Mouse (Mus musculus): Measurements from ENCODE around the gene Gm11111.
"Not testable (repeated sequence)": the region's sequence is repeated elsewhere in the genome, so short reads cannot be mapped to it uniquely, and the experiment has no call there.

The Gm11111 gene

DNA sequence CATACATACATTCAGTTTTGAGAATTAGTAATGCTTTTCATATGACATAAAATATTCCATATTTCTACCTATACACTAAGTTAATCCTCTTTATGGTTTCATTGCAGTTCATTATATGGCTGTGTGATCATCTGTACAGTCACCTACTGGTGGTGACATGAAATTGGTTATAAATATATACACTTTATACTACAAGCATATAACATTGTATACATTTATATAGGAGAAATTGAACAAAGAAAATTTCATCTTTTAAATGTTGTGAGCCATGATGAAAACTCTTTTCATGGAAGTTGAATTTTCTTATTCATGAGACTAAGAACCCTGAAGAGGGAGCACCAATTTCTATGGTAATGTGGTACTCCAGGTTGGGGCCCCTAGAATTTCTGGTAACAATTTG is at the start of gene Gm11111:
Gene Gm11111 (plus strand): TSS at position 301 of the 400 bp plus-strand sequence.
- no peak for DNase-seq (ENCODE audit: low read depth)

DNA sequence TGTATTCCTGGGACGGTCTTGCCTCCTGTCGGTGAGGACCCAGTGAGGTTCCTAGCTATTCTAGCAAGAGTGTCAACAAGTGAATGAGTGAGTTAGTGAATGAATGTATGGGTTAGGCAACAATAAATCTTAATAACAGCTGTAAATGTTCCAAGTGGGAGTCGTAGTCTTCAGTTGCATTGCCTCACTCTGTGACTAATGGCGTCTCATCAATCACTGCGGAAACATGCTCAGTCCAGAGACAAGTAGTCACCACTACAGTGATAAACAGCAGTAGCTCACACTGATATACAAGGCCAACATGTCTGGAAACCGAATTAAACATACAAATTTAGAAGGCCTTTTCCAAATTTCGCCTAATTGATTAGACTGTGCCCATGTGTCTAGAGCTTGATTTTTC is 36.3 kb upstream of the Gm11111 start:
- DNase-seq (ENCODE audit: low read depth) = no peak

DNA sequence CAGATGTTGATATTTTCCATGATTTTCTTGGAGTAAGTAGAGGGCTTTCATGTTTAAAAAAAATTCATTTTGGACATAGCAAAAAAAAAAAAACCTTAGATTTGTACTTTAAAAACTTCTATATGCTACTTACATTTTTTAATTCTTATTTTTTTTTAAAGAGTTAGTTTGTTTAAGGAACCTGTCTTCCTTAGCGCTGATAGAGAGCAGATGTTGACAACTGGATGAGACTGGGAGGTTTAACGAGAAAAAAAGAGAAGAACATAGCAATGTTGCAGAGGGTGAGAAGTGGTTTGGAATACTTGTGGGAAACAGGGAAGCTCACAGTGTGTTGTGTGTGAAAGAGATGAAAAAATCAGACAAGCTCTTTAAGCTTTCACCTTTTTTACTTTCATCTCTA is 32.4 kb upstream of the Gm11111 start:
- DNase-seq (ENCODE audit: low read depth) = no peak

DNA sequence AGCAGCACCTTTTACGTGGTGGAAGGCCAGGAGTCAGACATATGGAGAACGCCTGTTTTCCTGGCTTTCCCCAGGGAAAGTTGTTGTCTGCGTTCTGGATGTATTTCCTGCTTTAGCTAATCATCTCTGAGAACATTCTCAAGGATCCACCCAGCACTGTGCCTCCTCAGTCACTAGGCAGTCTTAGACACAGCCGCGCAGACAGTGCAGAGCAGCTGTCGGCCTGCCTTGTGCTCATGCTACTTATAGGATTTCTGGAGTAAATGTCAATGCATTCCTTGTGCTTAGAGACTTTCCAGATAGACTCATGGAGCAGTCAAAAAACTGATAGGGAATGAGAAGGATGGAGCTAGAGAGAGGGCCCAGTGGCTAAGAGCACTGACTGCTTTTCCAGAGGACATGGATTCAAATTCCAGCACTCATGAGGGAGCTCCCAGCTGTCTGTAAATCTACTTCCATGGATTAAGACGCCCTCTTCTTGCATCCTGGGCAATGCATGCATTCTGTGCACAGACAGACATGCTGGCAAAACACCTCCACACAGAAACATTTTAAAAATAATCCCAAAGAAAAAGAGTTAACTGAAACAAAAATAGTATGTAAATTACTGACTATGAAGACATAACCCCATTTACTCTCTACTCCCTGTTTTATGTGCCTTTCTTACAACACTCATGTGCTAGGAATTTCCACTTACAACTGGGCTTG is 30.1 kb upstream of the Gm11111 start:
- DNase-seq (ENCODE audit: low read depth) = no peak

DNA sequence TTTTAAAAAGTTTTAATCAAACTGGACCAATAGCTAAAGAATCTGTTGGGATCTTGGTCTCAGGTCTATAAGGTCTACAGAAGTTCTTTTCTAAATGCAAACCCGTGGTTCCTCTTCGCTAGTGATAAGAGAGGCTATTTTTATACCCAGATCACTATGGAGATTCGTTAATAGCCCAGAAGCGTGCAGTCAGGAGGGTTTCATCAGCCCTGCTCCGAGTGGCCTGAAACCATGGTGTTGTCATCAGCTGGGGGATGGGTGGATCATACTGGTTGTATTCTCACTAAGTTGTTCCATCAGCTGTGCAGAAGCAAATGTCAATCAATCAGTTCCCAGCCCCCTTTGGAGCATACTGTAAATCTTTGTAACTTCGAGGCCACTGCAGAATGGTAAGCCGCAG is 29.4 kb upstream of the Gm11111 start:
- DNase-seq (ENCODE audit: low read depth) = no peak

DNA sequence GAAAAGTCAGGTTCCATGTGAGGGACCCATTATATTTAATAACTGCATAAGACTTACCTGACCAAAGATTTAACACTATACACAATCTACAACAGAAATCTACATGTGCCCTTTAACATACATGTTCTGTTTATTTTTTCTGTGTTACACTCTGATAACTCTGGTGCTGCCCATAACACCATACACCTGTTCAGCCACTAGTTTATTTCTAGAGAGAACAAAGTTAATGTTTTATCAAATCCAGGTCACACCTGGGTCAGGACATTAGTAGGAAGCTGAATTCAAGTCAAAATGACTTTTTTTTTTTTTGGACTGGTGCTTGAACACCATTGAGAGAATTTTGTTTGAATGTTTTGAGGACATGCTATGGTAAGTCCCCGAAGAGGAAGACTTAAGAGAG is 28.7 kb upstream of the Gm11111 start:
- DNase-seq (ENCODE audit: low read depth) = no peak

DNA sequence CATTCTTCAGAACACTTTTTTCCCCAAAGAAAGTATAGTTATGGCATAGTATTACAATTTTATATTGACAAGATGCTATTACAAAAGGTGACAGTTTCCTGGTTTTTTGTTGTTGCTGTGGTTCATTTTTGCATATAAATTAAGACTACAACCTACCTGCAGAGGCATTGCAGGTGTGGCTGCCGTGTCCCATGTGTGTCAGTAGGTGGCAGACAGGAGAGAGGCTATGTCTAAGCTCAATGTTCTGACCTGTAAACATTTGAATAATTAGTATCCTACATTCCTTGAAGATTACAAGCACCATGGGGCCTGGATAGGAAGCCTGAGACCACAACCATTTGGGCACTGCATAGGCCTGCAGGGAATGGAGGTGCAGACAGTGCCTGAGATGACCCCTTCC is 11.2 kb upstream of the Gm11111 start:
- no peak for DNase-seq (ENCODE audit: low read depth)

DNA sequence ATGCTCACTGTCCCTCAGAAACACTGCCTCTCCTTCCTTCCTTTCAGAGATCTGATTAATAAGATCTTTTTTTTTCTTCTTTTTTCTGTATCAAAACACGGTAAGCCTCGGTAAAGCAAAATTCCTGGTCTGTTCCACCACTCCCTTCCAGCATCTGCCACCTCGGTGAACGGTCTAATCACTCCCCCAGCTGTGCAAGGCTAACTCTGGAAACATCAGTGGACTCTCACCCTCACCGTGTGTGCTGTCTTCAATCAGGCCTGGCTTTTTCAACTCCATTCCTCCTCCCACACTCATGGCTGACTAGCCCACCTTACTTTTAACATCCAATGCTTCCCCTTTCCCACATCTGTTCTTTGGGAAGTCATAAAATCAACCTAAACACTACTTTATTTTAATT is 2.2 kb upstream of the Gm11111 start:
- DNase-seq (ENCODE audit: low read depth) = no peak

DNA sequence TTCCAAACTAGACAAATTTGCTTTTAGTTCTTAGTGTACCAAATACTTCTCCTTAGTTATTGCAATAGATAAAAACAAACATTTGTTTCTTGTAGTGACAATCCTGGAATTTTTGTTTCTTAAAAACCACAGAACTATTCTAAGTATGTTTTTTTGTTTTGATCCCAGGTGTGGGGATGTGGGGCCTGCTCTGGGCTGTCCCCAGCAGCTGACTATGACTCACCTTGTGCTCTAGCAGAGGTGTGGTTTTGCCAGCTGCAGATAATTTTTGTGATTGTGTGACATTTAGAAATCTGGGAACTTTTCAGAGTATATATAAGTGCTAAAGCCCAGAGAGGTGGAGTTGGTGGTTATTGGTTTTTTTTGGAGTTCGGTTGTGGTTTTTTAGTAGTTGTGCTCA is 1.6 kb upstream of the Gm11111 start:
- DNase-seq (ENCODE audit: low read depth) = peak; percentile 19

DNA sequence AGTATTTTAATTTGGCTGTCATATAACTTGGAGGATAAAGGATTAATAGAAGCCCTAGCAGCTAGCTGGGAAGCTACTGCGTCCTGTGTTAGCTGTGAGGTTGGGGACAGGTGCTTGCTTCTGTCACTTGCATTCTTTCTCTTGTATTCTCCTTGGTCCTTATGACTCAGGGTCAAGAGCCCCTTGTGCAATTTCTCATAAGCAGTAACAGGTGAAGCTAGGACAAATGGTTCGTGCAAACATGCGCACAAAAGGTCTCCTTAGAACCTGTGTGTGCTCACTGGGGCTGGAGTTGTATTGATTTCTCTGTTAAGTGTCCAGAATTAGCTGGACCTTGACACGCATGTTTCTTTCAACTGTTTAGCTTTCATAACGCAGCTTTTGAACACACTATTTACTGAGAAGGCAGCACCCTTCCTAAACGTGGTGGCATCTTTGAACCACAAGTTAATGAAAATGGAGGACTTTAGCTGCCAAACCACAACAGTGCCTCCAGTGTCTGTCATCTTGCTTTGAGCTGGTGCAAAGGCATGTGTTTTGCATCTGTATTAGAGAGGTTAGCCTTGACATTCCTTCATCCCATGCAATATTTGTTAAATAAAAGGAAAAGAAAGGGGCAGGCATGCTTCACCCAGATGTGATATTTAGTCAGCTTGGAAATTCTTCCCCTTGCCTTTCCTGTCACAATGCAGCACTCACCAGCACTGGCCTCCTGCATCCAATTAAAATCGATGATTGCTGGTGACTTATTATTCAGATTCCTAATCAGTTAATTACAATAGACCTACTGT is 511 bp downstream of the Gm11111 start:
- DNase-seq (ENCODE audit: low read depth) = no peak

DNA sequence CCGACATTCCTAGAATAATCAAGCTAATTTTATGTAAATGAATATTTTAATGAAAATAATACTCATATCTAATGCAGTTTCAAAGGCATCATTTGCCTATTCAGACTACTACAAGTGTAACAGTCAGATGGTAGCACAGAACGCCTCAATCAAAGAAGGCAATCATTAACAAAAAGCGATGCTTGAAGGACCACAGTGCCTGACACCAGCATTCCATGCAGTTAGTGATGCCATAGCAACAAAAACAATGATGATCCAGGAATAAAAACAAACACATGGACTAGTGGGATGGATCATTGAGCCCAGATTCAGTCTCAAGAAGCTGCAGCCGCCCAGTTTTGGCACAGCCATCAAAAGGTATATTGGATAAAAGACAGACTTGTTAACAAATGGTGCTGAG is 8.8 kb downstream of the Gm11111 start:
- DNase-seq (ENCODE audit: low read depth) = no peak

DNA sequence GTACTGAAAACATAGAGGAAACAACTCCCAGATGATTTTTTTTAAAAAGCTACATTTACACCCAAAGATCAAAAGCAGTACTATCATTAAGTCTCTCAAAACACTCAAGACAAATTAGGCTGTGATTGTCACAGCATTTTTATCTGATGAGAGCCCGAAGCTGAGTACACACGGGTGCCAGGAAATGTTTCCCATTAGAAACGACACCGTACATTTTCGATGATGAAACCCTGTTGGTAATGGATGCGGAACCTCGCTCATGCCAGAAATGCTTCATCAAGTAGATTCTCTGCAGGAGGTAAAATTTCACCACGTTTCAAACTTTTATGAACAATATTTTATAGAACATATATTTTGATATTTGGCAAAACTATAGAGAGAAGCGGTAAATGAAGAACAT is 10.3 kb downstream of the Gm11111 start:
- DNase-seq (ENCODE audit: low read depth) = no peak

DNA sequence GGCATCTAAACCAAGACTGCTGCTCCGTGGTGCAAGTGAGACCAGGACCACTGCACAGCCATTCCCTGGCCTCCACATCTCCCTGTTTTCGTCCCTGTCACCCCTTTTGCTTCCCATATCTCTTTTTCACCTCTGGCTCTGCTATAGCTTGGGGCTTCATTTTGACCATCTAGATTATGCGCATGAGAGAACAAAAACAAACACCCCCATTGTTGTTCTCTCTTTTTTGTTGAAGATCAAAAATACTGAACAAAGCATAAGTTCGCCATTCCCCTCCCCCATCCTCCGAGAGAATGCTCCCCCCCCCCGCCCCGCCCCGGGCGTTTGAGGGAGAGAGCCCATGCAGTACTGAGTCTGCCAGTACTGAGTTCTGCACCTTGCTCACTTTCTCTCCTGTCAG is 11.3 kb downstream of the Gm11111 start:
- DNase-seq (ENCODE audit: low read depth) = no peak

DNA sequence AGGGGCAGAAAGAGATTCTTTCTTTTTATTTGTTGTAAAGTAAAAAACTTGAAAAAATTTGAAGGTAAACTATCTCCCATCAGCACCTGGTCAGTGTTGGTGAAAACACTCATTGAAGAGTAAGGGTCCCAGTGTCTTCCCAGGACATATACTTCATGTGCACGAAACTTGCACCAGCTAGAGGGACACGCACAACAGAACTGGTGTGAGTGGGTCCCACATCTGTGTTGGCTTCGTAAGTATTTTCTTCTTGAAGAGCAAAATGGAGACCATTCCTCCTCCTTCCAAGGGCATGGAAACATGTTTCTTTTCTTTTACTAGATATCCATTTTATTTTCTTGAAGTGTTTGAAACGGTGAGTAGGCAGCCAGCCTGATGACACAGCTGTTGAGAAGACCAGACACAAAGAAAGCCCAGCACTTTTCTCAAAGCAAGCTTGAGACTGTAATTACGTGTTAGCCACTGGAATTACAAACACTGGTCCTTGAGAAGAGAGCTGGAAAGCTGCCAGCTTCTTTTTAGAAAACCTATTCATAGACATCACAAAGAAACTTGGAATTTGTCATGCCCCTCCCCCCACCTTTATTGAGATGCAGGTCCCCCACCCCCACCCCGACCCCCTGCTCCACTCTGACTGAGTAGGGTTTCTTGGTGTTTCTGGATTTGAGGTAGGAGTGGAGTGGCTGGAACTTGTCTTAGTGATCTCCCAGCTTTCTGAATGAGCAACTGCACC is 14.1 kb downstream of the Gm11111 start:
- DNase-seq (ENCODE audit: low read depth) = no peak

DNA sequence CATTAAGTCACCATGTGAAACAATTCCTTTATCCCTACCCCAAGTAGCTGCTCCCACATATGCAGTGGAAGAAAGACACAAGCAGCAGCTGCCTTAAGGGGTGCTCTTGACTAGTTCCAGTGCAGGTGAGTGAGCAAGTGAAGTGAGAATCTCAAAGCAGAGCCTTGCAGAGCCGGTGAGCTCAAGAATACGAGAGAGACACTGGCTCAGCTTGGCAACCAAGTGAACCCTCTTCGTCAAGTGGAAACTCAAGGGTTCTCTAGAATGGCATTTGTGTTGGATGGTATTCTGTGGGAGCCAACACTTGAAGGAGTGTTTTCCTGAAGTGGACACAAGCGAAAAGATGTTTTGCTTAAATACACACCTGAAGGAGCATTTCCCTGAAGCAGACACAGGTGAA is 16.0 kb downstream of the Gm11111 start:
- no peak for DNase-seq (ENCODE audit: low read depth)

DNA sequence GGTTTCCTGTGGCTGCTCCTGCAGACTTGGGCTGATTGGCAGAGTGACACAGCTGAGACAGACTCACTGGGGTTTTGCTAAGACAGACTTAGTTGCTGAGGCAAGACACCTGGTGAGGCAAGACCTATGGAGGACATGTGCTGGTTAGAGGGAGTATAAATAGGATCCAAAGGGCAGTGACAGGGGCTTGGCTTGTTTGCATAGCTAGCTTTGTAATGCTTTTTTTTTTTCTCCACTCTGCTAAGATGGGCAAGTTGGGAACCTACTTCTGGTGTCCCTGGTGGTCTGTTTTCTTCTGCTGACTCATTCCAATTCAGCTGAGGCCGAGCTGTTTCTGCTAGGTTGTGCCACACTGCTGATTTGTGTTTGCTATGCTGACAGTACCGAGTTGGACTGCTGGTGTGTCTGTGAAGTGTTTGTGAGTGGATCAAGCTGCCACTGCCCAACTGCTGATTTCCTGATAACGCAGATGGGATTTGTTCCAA is 16.6 kb downstream of the Gm11111 start:
- no peak for DNase-seq (ENCODE audit: low read depth)

DNA sequence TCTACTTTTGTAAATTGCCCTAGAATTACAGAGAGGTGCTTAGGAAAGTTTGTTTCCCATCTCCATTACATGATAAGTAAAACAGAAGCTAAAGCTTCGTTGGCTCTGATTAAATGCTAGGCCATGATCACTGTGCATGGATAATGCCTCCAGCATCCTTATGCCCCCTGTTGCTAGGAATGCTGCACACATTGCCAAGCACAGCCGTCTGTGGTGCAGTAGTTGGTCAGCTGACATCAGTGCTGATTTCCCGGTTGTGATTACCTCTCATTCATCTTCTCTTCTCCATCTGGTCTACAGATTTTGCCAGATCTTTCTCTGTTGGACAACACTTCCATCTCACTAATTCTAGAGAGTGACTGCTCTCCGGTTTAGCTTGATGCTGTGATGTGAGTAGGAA is 19.9 kb downstream of the Gm11111 start:
- no peak for DNase-seq (ENCODE audit: low read depth)

DNA sequence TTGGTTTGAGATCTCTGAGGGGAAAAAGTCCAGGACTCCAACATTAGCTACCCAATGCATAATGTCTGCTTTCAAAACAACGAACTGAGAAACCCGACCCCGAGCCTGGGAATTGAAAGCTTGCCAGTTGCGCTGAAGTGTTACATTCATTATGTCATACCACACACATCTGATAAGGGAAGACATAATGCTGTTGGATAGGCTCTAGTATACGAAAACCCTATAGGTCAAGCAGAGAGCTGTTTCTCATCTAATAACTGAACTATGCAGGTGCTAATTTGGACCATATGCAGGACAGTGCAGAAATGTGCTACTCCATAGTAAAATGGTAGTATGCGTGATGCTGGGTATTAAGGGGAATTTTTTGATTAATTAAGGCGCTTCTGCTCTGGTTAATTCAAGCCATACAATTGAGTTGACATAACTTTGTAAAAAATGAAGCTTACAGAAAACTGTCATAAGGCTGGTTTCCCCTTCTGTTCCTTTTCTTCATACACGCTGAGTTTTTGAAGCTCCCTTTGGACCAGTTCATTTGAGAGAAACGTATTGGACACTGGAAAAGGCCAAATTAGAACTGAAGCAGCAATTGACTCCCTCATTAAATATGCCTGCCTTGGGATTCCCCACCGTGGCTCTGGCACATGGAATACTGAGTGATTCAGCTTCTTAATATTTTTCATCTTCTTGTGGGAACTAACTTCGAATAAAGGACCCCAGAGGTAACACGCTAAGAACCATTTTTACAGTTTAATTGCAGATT is 22.4 kb downstream of the Gm11111 start:
- no peak for DNase-seq (ENCODE audit: low read depth)

DNA sequence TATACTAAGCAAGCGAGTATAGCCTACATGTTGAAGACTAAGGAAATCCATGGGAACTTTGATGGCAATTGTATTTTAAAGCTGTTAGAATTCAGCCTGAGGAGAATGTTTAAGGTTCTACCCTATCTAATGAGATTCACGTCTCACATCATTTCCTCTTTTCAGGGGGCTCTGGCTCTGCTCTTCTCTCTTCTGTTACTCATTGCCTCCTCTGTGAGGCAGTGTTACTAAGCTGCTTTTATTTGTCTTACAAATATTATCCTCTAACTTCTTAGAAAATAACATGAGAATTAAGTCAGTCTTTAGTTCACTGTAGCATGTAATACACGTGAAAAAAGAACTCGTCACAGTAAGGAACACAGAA is 23.0 kb downstream of the Gm11111 start:
- DNase-seq (ENCODE audit: low read depth) = no peak

DNA sequence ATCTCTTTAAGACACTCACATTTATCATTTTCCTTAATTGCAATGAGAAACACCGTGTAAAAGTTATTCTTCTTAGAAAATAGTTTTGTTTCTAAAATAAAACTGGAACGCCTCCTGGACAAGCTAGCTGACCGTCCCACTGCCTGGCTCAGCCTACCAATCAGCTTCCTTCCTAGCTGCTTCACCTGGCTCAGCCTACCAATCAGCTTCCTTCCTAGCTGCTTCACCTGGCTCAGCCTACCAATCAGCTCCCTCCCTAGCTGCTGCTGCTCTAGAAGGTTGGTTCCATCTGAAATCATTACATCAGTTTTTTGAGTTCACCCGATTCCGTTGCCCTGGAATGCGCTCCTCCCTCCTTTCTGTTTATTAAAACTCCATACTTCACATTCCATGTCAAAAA is 24.0 kb downstream of the Gm11111 start:
- DNase-seq (ENCODE audit: low read depth) = not testable (repeated sequence)

DNA sequence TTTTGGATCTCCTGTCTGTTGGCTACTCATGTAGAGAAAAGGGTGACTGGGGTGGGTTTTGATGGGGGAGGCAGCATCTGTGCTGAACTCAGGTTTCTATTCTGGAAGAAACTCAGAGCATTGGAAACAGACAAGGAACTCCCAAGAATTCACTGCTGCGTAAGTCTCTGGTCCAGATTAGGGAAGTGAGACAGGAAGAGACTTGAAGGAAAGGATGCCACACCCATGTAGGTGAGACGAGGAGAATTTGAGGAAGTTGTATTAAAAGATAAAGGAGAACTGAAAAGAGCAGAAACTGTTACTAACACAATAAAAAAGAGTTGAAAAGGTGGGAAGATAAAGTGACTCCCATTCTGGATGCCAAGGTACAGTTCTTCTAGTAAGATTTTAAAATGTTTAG is 25.9 kb downstream of the Gm11111 start:
- no peak for DNase-seq (ENCODE audit: low read depth)

DNA sequence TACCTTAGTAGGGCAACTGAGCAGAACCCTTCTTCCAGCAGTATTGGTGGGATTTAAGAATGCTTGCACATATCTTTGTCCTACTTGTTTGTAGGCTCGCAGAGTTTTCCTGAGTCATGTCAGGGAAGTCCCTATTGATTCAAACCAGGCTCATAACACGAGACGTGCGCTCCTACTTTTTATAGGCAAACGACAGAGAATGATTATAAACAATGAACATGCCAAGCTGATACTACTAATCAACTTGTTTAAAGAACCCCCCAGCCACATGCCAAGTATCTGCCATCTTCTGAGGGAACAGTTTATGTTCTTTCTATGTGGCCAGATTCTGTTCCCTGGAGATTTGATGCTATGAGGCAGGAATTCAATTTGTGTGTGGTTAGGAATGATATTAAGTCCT is 28.3 kb downstream of the Gm11111 start:
- DNase-seq (ENCODE audit: low read depth) = no peak

All from fibroblast of lung, adult 2 months (primary cell).